Mouse (Mus musculus) spleen, adult 18-20 months (tissue): ENCODE results near the gene Tmem9b.
A peak's percentile ranks its signal among the peaks of the same experiment; 100 is the strongest.

Experiments
- DNase-seq, 2 experiments: peaks; one replicate each; pipeline ENCODE4 v3.0.0; 2022; ENCODE audit warnings: mixed read lengths in 2 of 2

Tmem9b gene

DNA sequence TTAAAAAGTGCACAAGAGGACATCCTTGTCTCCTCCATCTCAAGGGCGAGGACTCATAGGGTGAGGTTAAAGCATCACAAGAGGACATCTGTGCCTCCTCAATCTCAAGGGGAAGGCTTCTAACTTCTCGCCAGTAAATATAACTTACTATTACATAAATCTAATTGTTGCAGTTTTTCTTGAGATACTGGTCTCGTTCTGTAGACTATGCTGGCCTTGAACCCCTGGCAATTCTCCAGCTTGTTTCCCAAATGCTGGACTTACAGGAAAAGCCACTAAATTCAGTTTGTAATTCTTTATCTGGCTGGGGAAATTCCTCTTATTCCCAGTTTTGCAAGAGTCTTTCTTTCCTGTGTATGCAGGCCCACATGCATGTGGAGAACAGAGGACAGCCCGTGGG lies 17.9 kb downstream of the Tmem9b start:
- no peak for DNase-seq

- DNase-seq, result no peak
Measured at GRCm38 (mm10) chr7:109731626-109732025, 21.0 kb downstream of the Tmem9b start, which contains the start of gene Ascl3. Gene Ascl3 (minus strand): TSS chr7:109731726.

GRCm38 (mm10) chr7:109723697-109724096 lies 29.0 kb downstream of the Tmem9b start, which contains the start of gene BC051019:
Gene BC051019 (minus strand): TSS chr7:109723850.
- no peak for DNase-seq

DNA sequence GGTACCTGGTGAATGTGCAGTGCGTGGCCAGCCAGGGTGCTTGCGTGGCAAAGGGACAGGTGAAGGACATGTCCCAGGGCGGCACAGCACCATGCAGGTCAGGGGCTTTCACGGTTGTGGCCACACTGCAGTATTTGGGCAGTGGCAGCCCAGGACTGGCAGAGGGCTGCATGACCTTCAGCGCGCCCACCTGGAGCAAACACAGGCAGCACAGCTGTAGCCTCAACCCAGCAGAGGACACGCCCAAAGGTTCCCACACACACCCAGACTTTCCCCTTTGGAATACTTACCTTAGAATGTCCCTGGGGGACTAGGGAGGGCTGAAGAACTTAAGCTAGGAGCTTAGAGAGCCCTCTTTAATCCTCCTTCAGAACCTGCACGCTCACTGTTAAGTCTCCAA lies 29.6 kb downstream of the Tmem9b start:
- no peak for DNase-seq

DNA sequence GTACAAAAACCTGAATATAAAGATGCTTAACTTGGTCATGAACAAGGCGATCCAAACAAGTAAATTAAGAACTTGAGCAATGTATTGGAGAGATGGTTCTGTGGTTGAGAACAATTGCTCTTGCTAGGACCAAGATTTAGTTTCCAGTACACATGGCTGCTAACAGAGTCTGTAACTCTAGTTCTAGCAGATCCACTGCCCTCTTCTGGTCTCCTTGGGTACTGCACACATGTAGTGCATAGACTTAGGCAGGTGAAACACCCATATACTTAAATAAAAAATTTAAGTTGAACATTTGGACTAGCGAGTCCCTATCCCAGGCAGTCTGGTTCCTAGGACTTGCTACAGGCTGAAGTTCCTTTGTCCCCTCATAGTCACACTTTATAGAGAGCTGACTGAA lies 30.1 kb downstream of the Tmem9b start:
- no peak for DNase-seq

GRCm38 (mm10) chr7:109719286-109719685 lies 33.4 kb downstream of the Tmem9b start:
- DNase-seq, result no peak

DNA sequence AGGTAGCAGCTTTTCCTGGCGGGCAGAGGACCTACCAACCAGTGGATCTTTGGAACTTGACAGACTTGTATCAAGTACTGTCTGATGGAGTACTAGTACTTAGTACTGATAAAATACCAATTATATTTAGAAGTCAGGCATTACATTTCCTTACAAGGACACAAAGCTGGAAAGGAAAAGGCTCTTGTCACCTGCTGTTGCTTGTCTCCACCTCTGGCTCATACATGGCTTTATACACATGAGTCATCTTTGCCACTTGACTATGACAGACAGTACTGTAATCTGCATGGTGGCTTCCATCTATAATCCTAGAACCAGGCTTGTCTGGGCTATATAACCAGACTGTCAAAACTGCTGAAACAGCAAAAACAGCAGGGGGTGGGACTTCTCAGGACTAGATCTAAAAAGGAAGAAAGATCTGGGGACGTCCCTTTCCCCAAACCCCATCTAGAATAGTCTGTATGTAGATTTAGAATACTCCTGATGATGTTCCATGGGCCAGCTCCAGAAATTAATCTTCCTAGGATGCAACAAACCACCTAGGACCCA lies 39.2 kb downstream of the Tmem9b start:
- no peak for DNase-seq

- no peak for DNase-seq
Measured at GRCm38 (mm10) chr7:109712198-109712597, 40.5 kb downstream of the Tmem9b start.

- no peak for DNase-seq
Measured at GRCm38 (mm10) chr7:109710069-109710468, 42.6 kb downstream of the Tmem9b start.

GRCm38 (mm10) chr7:109708961-109709382 lies 43.7 kb downstream of the Tmem9b start:
- no peak for DNase-seq

GRCm38 (mm10) chr7:109707023-109707785 lies 45.5 kb downstream of the Tmem9b start:
- DNase-seq, result peak in 1 of 2 experiments; percentile 42

DNA sequence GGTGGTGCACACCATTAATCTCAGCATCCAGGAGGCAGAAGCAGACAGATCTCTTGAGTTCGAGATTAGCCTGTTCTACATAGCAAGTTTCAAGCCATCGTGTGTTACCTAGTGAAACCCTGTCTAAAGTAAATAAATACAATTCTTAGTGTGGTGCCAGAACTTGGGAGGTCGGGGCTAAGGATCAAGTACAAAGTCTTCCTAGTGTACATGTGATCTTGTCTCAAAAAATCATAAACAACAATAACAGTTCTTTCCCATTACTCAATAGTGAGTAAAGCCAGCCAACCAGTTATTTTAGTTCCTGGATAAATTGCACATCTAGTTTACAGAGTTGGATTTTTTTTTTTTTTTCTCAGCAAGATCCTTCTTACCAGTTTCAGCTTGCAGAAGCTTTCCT lies 48.2 kb downstream of the Tmem9b start:
- DNase-seq, result no peak

- DNase-seq, result no peak
Measured at GRCm38 (mm10) chr7:109704016-109704377, 48.7 kb downstream of the Tmem9b start.

- DNase-seq, result peak; percentile 88 to 93
Measured at GRCm38 (mm10) chr7:109703190-109704015, 49.3 kb downstream of the Tmem9b start, which contains the start of the genes St5 and Akip1. Gene St5 (minus strand): TSS chr7:109703605. Gene Akip1 (plus strand): TSS chr7:109703690.

DNA sequence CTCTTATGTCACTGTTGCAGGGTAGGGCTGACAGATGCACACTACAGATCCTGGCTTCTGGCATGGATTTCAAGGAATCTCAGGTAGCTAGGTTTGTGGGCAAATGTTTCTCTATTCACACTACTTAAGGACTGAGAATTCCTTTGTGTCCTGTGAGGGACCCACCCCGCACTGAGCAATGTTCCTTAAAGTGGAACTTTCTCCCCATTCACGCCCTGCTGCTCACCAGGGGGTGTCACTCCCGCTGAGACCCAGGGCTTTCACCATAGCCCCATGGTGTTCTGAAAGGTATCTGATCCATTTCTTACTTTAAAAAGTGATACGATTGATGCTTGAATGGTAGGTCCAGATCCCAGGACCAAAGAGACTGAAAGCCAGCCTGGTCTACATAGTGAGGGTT lies 50.0 kb downstream of the Tmem9b start:
- no peak for DNase-seq

DNA sequence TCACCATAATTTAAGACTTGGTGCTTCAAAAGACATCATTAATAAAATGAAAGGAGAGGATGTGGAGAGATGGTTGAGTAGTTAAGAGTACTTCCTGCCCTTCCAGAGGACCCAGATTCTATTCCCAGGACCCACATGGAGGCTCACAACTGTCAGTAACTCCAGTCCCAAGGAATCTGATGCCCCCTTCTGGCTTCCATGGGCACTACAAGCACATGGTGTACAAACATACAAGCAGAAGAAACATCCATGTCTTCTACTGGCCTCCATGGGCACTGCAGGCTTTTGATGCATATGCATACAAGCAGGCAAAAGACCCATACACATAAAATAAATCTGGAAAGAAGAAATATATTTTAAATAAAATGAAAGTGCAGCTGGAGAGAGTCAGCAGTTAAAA lies 52.5 kb downstream of the Tmem9b start:
- DNase-seq, result no peak

- DNase-seq, result no peak
Measured at GRCm38 (mm10) chr7:109695339-109695726, 57.3 kb downstream of the Tmem9b start.

DNA sequence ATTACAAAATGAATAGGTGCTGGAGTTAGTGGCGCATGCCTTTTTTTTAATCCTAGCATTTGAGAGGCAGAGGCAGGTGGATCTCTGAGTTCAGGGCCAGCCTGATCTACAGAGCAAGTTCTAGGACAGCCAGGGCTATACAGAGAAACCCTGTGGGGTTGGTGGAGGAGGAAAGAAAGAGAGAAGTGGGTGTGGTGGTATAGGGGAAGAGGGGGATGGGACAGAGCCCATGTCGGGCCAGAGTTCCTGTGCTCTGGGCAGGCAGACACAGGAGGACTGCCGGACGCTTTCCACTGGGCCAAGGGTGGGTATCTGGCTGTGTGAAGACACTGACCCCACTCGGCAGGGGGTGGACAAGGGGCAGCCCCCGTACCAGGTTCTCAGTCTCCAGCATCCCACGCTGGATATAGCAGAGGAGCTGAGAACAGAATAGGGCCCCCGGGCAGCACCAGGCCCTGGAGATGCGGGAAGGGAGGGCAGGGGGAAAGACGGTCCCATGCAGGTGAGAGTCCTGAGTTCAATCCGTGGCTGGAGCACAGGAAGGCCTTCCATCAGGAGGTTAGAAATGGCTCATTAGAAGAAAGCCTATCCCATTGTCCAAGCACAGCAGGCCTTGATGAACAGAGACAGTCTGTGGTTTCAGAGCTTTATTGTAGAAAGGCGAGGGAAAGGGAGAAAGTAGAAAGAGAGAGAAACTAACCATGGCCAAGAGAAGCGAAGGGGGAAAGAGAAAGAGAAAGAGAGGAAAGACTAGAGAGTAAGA lies 57.9 kb downstream of the Tmem9b start:
- DNase-seq, result no peak

GRCm38 (mm10) chr7:109690961-109691360 lies 61.7 kb downstream of the Tmem9b start:
- DNase-seq, result no peak

DNA sequence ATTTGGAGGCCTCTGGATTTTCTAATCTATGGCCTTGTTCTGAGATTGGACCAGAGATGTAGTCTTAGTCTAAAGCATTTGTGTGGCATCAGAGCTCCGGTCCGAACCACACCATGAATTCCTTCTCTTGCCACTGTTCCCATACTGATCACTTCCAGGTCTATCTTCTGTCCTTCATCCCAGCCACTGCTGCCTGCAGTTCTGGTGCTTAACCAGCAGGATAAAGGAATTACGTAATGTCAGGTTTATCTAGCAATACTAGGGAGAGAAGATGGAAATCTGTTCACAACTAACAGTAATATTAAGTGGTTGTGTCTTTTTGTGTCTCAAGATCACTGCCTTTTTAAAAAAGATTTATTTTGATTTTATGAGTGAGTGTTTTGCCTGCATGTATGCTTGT lies 62.6 kb downstream of the Tmem9b start:
- no peak for DNase-seq

DNA sequence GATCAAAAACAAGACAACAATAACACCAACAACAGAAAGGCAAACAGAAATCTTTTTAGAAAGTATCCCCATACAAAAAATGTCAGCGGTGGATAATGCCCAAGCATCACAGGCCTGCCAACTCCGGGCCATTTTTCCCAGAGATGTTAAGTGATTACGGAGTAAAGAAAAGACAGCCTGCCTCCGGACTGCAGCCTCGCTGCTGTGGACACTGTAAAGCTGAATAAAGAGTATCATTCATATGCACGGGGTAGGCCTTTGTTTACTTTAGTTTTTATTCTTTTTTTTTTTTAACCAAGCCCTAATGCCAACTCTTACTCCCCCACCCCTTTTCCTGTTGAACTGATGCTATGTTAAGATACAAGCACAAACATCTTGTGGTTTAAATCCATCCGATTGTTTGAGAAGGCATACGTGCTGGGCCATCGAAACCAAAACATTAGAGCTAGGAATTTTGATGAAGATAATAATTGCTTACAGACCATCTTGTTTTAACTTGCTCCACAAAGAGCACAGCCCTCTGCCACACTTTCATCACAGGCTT lies 66.0 kb downstream of the Tmem9b start:
- no peak for DNase-seq
